Mouse (Mus musculus) bone marrow, adult 2 months (tissue): ENCODE results near the gene Tmsb4x.

ENCODE experiments used
- CTCF ChIP-seq: fragments of 200-500 bp; IDR thresholded peaks from 2 replicates; pipeline ENCODE4 v1.5.1; 2011; ENCODE audit warnings: low read length, control low read depth; ENCODE audit not compliant: control insufficient read depth, insufficient read depth
- POLR2A ChIP-seq: fragments of 200-500 bp; IDR thresholded peaks from 2 replicates; pipeline ENCODE4 v1.6.1; 2011; ENCODE audit warnings: low read depth, mild to moderate bottlenecking, control low read depth, low read length, borderline replicate concordance; ENCODE audit not compliant: control insufficient read depth

DNA sequence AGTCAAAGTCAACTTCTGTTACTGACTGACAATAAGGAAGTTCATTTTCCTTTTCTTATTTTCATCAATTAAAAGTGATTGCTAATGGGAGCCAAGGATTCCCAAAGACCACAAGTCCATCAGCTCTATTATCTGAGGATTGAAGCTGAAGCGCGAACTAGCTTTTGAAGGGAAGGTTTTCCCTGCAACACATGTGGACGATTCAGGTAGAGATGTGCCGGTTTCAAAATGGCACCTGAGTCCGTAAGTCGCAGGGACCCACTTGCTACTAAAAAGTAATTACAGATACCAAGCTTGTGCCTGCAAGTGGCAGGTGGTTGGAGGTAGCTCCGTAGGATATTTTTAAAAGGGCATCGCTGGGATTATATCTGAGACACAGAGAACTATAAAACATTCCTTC lies 713 bp upstream of the Tmsb4x start:
- TF ChIP-seq CTCF (no peak), POLR2A (no peak)
